Mouse (Mus musculus) bone marrow macrophage, adult 2 months (primary cell): Measurements from ENCODE around the gene Rce1. TPM values are rescaled to one million over a fixed set of nuclear protein-coding genes. Genes with fewer than 3 reads are reported as not detected.

Experiments
- H3K27ac ChIP-seq: 2 replicates; pipeline ENCODE4 v1.5.1; 2012; ENCODE audit warnings: low read depth, low read length; ENCODE audit not compliant: insufficient read depth
- H3K4me1 ChIP-seq: 2 replicates; pipeline ENCODE4 v1.6.1; 2012; ENCODE audit warnings: low read length; ENCODE audit not compliant: control insufficient read depth, insufficient read depth
- H3K4me3 ChIP-seq: 2 replicates; pipeline ENCODE4 v1.5.1; 2012; ENCODE audit warnings: mild to moderate bottlenecking, low read length, moderate library complexity; ENCODE audit not compliant: insufficient read depth
- CTCF ChIP-seq: IDR thresholded peaks from 2 replicates; pipeline ENCODE4 v1.5.1; 2012; ENCODE audit warnings: low read depth, mild to moderate bottlenecking, low read length, moderate library complexity
- POLR2A ChIP-seq: IDR thresholded peaks from 2 replicates; pipeline ENCODE4 v1.6.1; 2012; ENCODE audit warnings: mild to moderate bottlenecking, low read depth, low read length, borderline replicate concordance
- polyA plus RNA-seq: library from polyadenylated mRNA; stranded (reverse); fragments of >200 nt; gene quantifications from 2 replicates; pipeline ENCODE4 v1.2.4, GENCODE M21; 2012; ENCODE audit not compliant: missing spikeins, insufficient read depth, insufficient read length

Rce1 gene
- polyA plus RNA-seq, 1 experiment, result 25.5 TPM

- TF ChIP-seq CTCF (no peak), POLR2A (no peak)
- H3K4me3 ChIP-seq, result peak overlapping the region; percentile 98
- H3K27ac ChIP-seq, result no peak overlapping the region
- peaks cover 5% of the 10 kb centered on the region for H3K4me1 ChIP-seq
Observed at GRCm38 (mm10) chr19:4624406-4625178, 849 bp downstream of the Rce1 start.

GRCm38 (mm10) chr19:4624006-4624405, 1.4 kb downstream of the Rce1 start:
- no peak for TF ChIP-seq CTCF
- no peak for TF ChIP-seq POLR2A
- no peak overlapping the region for H3K27ac ChIP-seq

GRCm38 (mm10) chr19:4623419-4623818, 2.0 kb downstream of the Rce1 start:
- Histone ChIP-seq H3K4me1 (peaks cover 5% of the 10 kb centered on the region), H3K27ac (no peak overlapping the region), H3K4me3 (no peak overlapping the region)
- TF ChIP-seq CTCF, result no peak
- TF ChIP-seq POLR2A, result no peak

More at GRCm38 (mm10) chr19:4624006-4624405, 1.4 kb downstream of the Rce1 start:
- Histone ChIP-seq H3K4me3 (no peak overlapping the region), H3K4me1 (peaks cover 5% of the 10 kb centered on the region)

- no peak for TF ChIP-seq POLR2A
- TF ChIP-seq CTCF, result no peak
- Histone ChIP-seq H3K4me3 (no peak overlapping the region), H3K27ac (no peak overlapping the region)
Observed at GRCm38 (mm10) chr19:4622780-4623179, 2.7 kb downstream of the Rce1 start.

GRCm38 (mm10) chr19:4620721-4621120, 4.7 kb downstream of the Rce1 start:
- Histone ChIP-seq H3K4me1 (no peaks in the 10 kb centered on the region), H3K27ac (no peak overlapping the region), H3K4me3 (no peak overlapping the region)
- TF ChIP-seq POLR2A (no peak), CTCF (no peak)

More at GRCm38 (mm10) chr19:4622780-4623179, 2.7 kb downstream of the Rce1 start:
- H3K4me1 ChIP-seq, result peaks cover 5% of the 10 kb centered on the region

- TF ChIP-seq POLR2A (no peak), CTCF (no peak)
- Histone ChIP-seq H3K4me3 (no peak overlapping the region), H3K27ac (no peak overlapping the region), H3K4me1 (no peaks in the 10 kb centered on the region)
Observed at GRCm38 (mm10) chr19:4619461-4619860, 6.0 kb downstream of the Rce1 start.

- H3K4me1 ChIP-seq, result no peaks in the 10 kb centered on the region
Observed at GRCm38 (mm10) chr19:4618183-4618582, 7.3 kb downstream of the Rce1 start.

GRCm38 (mm10) chr19:4616546-4616945, 8.9 kb downstream of the Rce1 start:
- H3K27ac ChIP-seq, result no peak overlapping the region
- H3K4me3 ChIP-seq, result no peak overlapping the region
- TF ChIP-seq POLR2A (no peak), CTCF (no peak)
- no peaks in the 10 kb centered on the region for H3K4me1 ChIP-seq

More at GRCm38 (mm10) chr19:4618183-4618582, 7.3 kb downstream of the Rce1 start:
- TF ChIP-seq POLR2A (no peak), CTCF (no peak)
- Histone ChIP-seq H3K4me3 (no peak overlapping the region), H3K27ac (no peak overlapping the region)

- Histone ChIP-seq H3K27ac (peak within 1 kb of the TSS; percentile 24; the same call in 1 of the 2 replicates), H3K4me1 (no peaks in the 10 kb centered on the region), H3K4me3 (peak within 1 kb of the TSS; percentile 88)
- no peak for TF ChIP-seq CTCF
- TF ChIP-seq POLR2A, result no peak
Observed at GRCm38 (mm10) chr19:4615151-4616093, 10.0 kb downstream of the Rce1 start, which contains the start of gene Lrfn4. TSS of gene Lrfn4 (minus strand) at chr19:4615667.
